Mouse (Mus musculus): ENCODE results near the gene Rpf2. TPM values are rescaled to one million over a fixed set of nuclear protein-coding genes. Genes with fewer than 3 reads are reported as not detected.

Rpf2 gene
- total and polyA plus RNA-seq, 3 experiments, result 78.2 to 174 (median 101) TPM

DNA sequence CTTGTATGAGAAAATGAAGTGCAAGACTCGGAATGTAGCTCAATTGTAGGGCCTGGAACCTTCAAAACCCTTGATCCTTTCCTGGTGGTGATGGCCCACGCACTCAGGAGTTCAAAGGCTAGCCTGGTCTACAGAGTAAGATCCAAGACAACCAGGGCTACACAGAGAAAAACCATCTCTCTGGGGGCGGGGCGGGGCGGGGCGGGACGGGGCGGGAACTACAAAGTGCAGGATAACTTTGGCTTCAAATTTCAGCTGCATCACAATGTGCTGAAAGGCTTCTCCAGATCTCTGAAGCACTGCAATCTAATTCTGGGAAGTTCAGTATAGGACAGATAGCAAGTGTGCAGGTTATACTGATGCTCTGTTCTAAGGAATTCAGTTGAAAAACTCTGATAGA, 12.7 kb upstream of the Rpf2 start:
- dilution Hi-C loops (cut with MboI; ENCODE audit: extremely low pct_ligation_motif_present, extremely low pct_unique_long_range_greater_than_20kb, low sequenced_read_pairs), result no loop called here
- TF ChIP-seq E2F4 (IDR thresholded peaks at IDR 0.05; ENCODE audit: insufficient replicate concordance, low read depth, low read length) (0 out of 2 replicates have a peak, but pooled peaks have one; percentile 29), BHLHE40 (IDR thresholded peaks at IDR 0.05; ENCODE audit: low read depth, low read length) (no peak)
- no peak overlapping the region for H3K4me3 ChIP-seq (replicated peaks in 1 of 3; ENCODE audit: low read depth in 2 of 3, low read length in 2 of 3, poor library complexity in 1 of 3)
- peaks cover 0 to 4% of the 10 kb centered on the region in 2 experiments for H3K36me3 ChIP-seq (replicated peaks in 1 of 2; ENCODE audit: control insufficient read depth in 1 of 2, insufficient read depth in 1 of 2, low read length in 1 of 2)
- H3K9me3 ChIP-seq (replicated peaks; ENCODE audit: low read length), result no peaks in the 10 kb centered on the region
- H3K4me2 ChIP-seq (ENCODE audit: insufficient read depth, low read depth, poor library complexity, severe bottlenecking), result peak overlapping the region; percentile 59
- peaks cover 8 to 28% of the 10 kb centered on the region in 2 experiments for H3K4me1 ChIP-seq (ENCODE audit: control insufficient read depth in 1 of 2, insufficient read depth in 2 of 2)
- no peak overlapping the region for H3K9ac ChIP-seq (ENCODE audit: insufficient read depth, low read depth)
- no peak for DNase-seq (ENCODE audit: extremely low read depth)
- H3K27ac ChIP-seq (ENCODE audit: insufficient read depth, low read depth), result no peak overlapping the region
- H3K27me3 ChIP-seq (replicated peaks), result no peaks in the 10 kb centered on the region
- H3K79me2 ChIP-seq (replicated peaks; ENCODE audit: control insufficient read depth, extremely low read depth, insufficient read depth, poor library complexity, severe bottlenecking), result no peaks in the 10 kb centered on the region
- in situ Hi-C loops (cut with MboI; ENCODE audit: low pct_ligation_motif_present, low pct_unique_long_range_greater_than_20kb, low sequenced_read_pairs), result loop anchor here (5.0 kb wide), 1 partner anchor 268 kb away; no protein-coding TSS in a partner anchor

DNA sequence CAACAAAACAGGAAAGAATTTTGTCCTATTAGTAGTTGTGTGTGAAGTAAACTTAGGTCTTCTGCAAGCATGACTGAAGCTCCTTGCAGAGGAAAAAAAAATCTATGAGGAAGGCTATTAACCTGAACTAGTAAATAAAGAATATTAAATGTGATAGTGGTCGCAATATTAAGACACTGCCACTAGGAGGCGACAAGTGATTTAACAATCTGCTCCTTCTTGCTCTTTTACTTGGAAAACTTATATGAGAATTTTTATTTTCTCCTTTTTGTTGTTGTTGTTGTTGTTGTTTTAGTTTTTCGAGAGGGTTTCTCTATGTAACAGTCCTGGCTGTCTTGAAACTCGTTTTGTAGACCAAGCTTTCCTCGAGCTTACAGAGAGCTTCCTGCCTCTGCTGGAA, 12.1 kb upstream of the Rpf2 start:
- no peaks in the 10 kb centered on the region for H3K9me3 ChIP-seq (replicated peaks; ENCODE audit: low read length)
- DNase-seq (ENCODE audit: extremely low read depth), result no peak
- no peak overlapping the region for H3K4me3 ChIP-seq (replicated peaks in 1 of 3; ENCODE audit: low read depth in 2 of 3, low read length in 2 of 3, poor library complexity in 1 of 3)
- H3K27ac ChIP-seq (ENCODE audit: insufficient read depth, low read depth), result 0 out of 2 replicates have a peak overlapping the region, but pooled peaks have one; percentile 38
- H3K4me1 ChIP-seq (ENCODE audit: control insufficient read depth in 1 of 2, insufficient read depth in 2 of 2), result peaks cover 8 to 28% of the 10 kb centered on the region in 2 experiments
- dilution Hi-C loops (cut with MboI; ENCODE audit: extremely low pct_ligation_motif_present, extremely low pct_unique_long_range_greater_than_20kb, low sequenced_read_pairs) (no loop called here), in situ Hi-C loops (cut with MboI; ENCODE audit: low pct_ligation_motif_present, low pct_unique_long_range_greater_than_20kb, low sequenced_read_pairs) (loop anchor here (5.0 kb wide), 1 partner anchor 268 kb away; no protein-coding TSS in a partner anchor)
- peak overlapping the region; percentile 63 for H3K4me2 ChIP-seq (ENCODE audit: insufficient read depth, low read depth, poor library complexity, severe bottlenecking)
- H3K27me3 ChIP-seq (replicated peaks), result no peaks in the 10 kb centered on the region
- TF ChIP-seq EP300 (IDR thresholded peaks at IDR 0.05; ENCODE audit: low read length) (no peak), RAD21 (IDR thresholded peaks at IDR 0.05; ENCODE audit: low read depth, low read length) (peak; percentile 83), ETS1 (conservative IDR thresholded peaks at IDR 0.05; ENCODE audit: low read depth, low read length) (no peak), SMC3 (IDR thresholded peaks at IDR 0.05; ENCODE audit: low read depth, low read length) (peak; percentile 59), SIN3A (IDR thresholded peaks at IDR 0.05; ENCODE audit: low read length) (no peak), CTCF (conservative IDR thresholded peaks at IDR 0.05 in 1 of 2, IDR thresholded peaks at IDR 0.05 in 1 of 2; ENCODE audit: low read depth in 2 of 2, low read length in 2 of 2) (peak; percentile 49 to 80; a peak in 3 of 4 replicates), JUN (IDR thresholded peaks at IDR 0.05; ENCODE audit: insufficient read depth, low read depth, low read length) (no peak), JUND (conservative IDR thresholded peaks at IDR 0.05; ENCODE audit: low read depth, low read length) (0 out of 2 replicates have a peak, but pooled peaks have one; percentile 4)
- no peak overlapping the region for H3K9ac ChIP-seq (ENCODE audit: insufficient read depth, low read depth)
- no peaks in the 10 kb centered on the region for H3K79me2 ChIP-seq (replicated peaks; ENCODE audit: control insufficient read depth, extremely low read depth, insufficient read depth, poor library complexity, severe bottlenecking)
- peaks cover 2 to 8% of the 10 kb centered on the region in 2 experiments for H3K36me3 ChIP-seq (replicated peaks in 1 of 2; ENCODE audit: control insufficient read depth in 1 of 2, insufficient read depth in 1 of 2, low read length in 1 of 2)

DNA sequence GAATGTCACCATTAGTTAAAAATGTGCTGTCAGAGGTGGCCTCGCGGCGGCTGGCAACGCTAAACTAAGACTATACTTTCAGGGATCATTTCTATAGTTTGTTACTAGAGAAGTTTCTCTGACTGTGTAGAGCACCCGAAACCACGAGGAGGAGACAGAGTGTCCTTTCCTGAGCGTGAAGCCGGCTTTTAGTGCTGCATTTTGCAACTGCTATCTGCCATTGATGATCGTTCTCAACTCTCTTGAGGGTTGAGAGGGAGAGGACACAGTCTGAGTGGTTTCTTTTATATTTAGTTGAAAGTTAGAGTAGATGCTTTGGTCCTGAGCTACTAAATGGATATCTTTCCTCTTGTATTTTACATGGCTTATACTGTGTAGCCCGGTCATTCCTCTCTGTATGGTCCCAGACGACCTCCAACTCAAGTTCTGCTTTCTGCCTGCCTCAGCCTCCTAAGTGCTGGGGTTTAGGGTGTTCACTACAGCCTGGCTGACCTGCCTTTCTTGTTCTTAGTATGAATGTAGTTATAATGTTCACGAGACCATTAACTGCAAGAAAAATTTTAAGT, 11.6 kb upstream of the Rpf2 start:
- no peak overlapping the region for H3K4me3 ChIP-seq (replicated peaks in 1 of 3; ENCODE audit: low read depth in 2 of 3, low read length in 2 of 3, poor library complexity in 1 of 3)
- in situ Hi-C loops (cut with MboI; ENCODE audit: low pct_ligation_motif_present, low pct_unique_long_range_greater_than_20kb, low sequenced_read_pairs), result loop anchor here (5.0 kb wide), 1 partner anchor 269 kb away; no protein-coding TSS in a partner anchor
- H3K9ac ChIP-seq (ENCODE audit: insufficient read depth, low read depth), result no peak overlapping the region
- H3K4me2 ChIP-seq (ENCODE audit: insufficient read depth, low read depth, poor library complexity, severe bottlenecking), result no peak overlapping the region
- peaks cover 8 to 28% of the 10 kb centered on the region in 2 experiments for H3K4me1 ChIP-seq (ENCODE audit: control insufficient read depth in 1 of 2, insufficient read depth in 2 of 2)
- peak; percentile 98 for DNase-seq (ENCODE audit: extremely low read depth)
- peaks cover 6 to 12% of the 10 kb centered on the region in 2 experiments for H3K36me3 ChIP-seq (replicated peaks in 1 of 2; ENCODE audit: control insufficient read depth in 1 of 2, insufficient read depth in 1 of 2, low read length in 1 of 2)
- no peaks in the 10 kb centered on the region for H3K27me3 ChIP-seq (replicated peaks)
- dilution Hi-C loops (cut with MboI; ENCODE audit: extremely low pct_ligation_motif_present, extremely low pct_unique_long_range_greater_than_20kb, low sequenced_read_pairs), result no loop called here
- H3K9me3 ChIP-seq (replicated peaks; ENCODE audit: low read length), result no peaks in the 10 kb centered on the region
- H3K79me2 ChIP-seq (replicated peaks; ENCODE audit: control insufficient read depth, extremely low read depth, insufficient read depth, poor library complexity, severe bottlenecking), result no peaks in the 10 kb centered on the region
- peak overlapping the region; percentile 38 for H3K27ac ChIP-seq (ENCODE audit: insufficient read depth, low read depth)
- 0 out of 2 replicates have a peak, but pooled peaks have one; percentile 18 for TF ChIP-seq USF2 (conservative IDR thresholded peaks at IDR 0.05; ENCODE audit: low read depth, low read length)
- peak; percentile 35; the same call in 1 of the 2 replicates for TF ChIP-seq MAX (IDR thresholded peaks at IDR 0.05; ENCODE audit: low read length)
- TF ChIP-seq ZNF384 (IDR thresholded peaks at IDR 0.05; ENCODE audit: low read depth, low read length), result 0 out of 2 replicates have a peak, but pooled peaks have one; percentile 60
- peak; percentile 77; the same call in 1 of the 2 replicates for TF ChIP-seq KAT2A (IDR thresholded peaks at IDR 0.05; ENCODE audit: insufficient replicate concordance, low read length)
- no peak for TF ChIP-seq ZKSCAN1 (IDR thresholded peaks at IDR 0.05; ENCODE audit: borderline replicate concordance, low read depth, low read length)
- no peak for TF ChIP-seq RAD21 (IDR thresholded peaks at IDR 0.05; ENCODE audit: low read depth, low read length)
- peak; percentile 59 for TF ChIP-seq SIN3A (IDR thresholded peaks at IDR 0.05; ENCODE audit: low read length)
- no peak; the same call in 1 of the 2 replicates for TF ChIP-seq MXI1 (IDR thresholded peaks at IDR 0.05; ENCODE audit: low read depth, low read length)
- peak; percentile 39; the same call in 1 of the 2 replicates for TF ChIP-seq GABPA (IDR thresholded peaks at IDR 0.05; ENCODE audit: insufficient replicate concordance, low read depth, low read length)
- TF ChIP-seq UBTF (IDR thresholded peaks at IDR 0.05; ENCODE audit: low read depth, low read length), result peak; percentile 88; the same call in 1 of the 2 replicates
- peak; percentile 98 for TF ChIP-seq RCOR1 (conservative IDR thresholded peaks at IDR 0.05; ENCODE audit: low read depth, low read length)
- peak; percentile 60; the same call in 1 of the 2 replicates for TF ChIP-seq JUN (IDR thresholded peaks at IDR 0.05; ENCODE audit: insufficient read depth, low read depth, low read length)
- TF ChIP-seq IRF4 (IDR thresholded peaks at IDR 0.05; ENCODE audit: low read depth, low read length), result peak; percentile 96
- TF ChIP-seq BHLHE40 (IDR thresholded peaks at IDR 0.05; ENCODE audit: low read depth, low read length), result peak; percentile 94
- TF ChIP-seq HCFC1 (IDR thresholded peaks at IDR 0.05; ENCODE audit: low read depth, low read length), result peak; percentile 80
- TF ChIP-seq ELF1 (IDR thresholded peaks at IDR 0.05; ENCODE audit: low read depth, low read length), result no peak
